Mouse (Mus musculus) heart, embryonic 16.5 days (tissue): ENCODE data around the gene Ssbp3. TPM values are rescaled to one million over a fixed set of nuclear protein-coding genes. Genes with fewer than 3 reads are reported as not detected.
A peak's percentile ranks its signal among the peaks of the same experiment; 100 is the strongest.

Source experiments
- ATAC-seq: fragments of 200-750 bp; cut with Nextera tagmentation; replicated peaks from 2 replicates; pipeline ENCODE4 v1.8.0; 2017; ENCODE audit warnings: moderate number of reproducible peaks; ENCODE audit not compliant: insufficient read depth, low FRiP score; ENCODE audit errors: extremely low read depth
- H3K27ac ChIP-seq: fragments of 300-500 bp; sonication (generic); 2 replicates; pipeline ENCODE4 v1.5.1; 2014; ENCODE audit warnings: mild to moderate bottlenecking, low read length, control low read depth, moderate library complexity
- H3K27me3 ChIP-seq: fragments of 300-500 bp; sonication (generic); 2 replicates; pipeline ENCODE4 v1.6.1; 2014; ENCODE audit warnings: low read length, mixed read lengths; ENCODE audit not compliant: control insufficient read depth, insufficient read depth
- H3K36me3 ChIP-seq: fragments of 300-500 bp; sonication (generic); 2 replicates; pipeline ENCODE4 v1.6.1; 2014; ENCODE audit not compliant: control insufficient read depth, insufficient read depth
- H3K4me1 ChIP-seq: fragments of 300-500 bp; sonication (generic); 2 replicates; pipeline ENCODE4 v1.6.1; 2014; ENCODE audit warnings: low read length, mixed read lengths; ENCODE audit not compliant: control insufficient read depth, insufficient read depth
- H3K4me2 ChIP-seq: fragments of 300-500 bp; sonication (generic); 2 replicates; pipeline ENCODE4 v1.6.1; 2014; ENCODE audit warnings: low read depth, mild to moderate bottlenecking, control low read depth, low read length
- H3K4me3 ChIP-seq: fragments of 300-500 bp; sonication (generic); 2 replicates; pipeline ENCODE4 v1.5.1; 2014; ENCODE audit warnings: mild to moderate bottlenecking, control low read depth, low read length
- H3K9ac ChIP-seq: fragments of 300-500 bp; sonication (generic); 2 replicates; pipeline ENCODE4 v1.6.1; 2014; ENCODE audit warnings: low read length, control low read depth
- H3K9me3 ChIP-seq: fragments of 300-500 bp; sonication (generic); replicated peaks from 2 replicates; pipeline ENCODE4 v1.6.1; 2016; ENCODE audit warnings: low read length; ENCODE audit not compliant: control insufficient read depth
- WGBS: fragments of 180-500 bp; shearing (Covaris S2); extraction: QIAGEN DNeasy Blood & Tissue Kit; methylation state at CpG from one replicate; pipeline ENCODE4 v1.1.7; 2014; 5-methylcytosine and 5-hydroxymethylcytosine counted together
- polyA plus RNA-seq: library from polyadenylated mRNA; unstranded; fragments of >200 nt; fragmentation: Nextera tagmentation; extraction: Ambion mirVana; gene quantifications from 2 replicates; pipeline ENCODE4 v1.2.1, GENCODE M21; 2015

Ssbp3 gene
- polyA plus RNA-seq, 1 experiment from 2014 or later: 52.9 TPM

DNA sequence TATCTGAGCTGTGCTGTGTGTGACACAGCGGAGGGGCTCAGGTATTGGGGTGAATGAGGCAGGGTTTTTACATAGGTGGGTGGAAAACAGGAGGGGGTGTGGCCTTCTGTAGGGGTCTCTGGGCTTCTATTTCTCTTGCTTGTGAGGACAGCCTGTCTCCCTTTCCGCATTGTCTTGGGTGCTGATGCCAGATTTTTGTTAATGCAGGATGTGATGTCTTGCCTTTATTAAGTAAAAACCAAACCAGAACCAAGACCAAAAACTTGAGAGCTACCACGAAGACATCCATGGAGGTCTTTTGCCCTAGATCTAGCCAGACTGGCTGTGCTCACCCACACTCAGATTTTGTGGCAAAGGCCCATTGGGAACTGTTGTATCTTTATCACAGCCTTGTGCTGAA, 25.5 kb downstream of the Ssbp3 start:
- Histone ChIP-seq H3K4me3 (no peak overlapping the region), H3K36me3 (no peaks in the 10 kb centered on the region), H3K9ac (peak overlapping the region; percentile 12; the same call in 1 of the 2 replicates), H3K9me3 (no peaks in the 10 kb centered on the region), H3K27me3 (no peaks in the 10 kb centered on the region), H3K4me2 (no peak overlapping the region), H3K27ac (peak overlapping the region; percentile 64), H3K4me1 (peaks cover 63% of the 10 kb centered on the region)
- ATAC-seq: no peak
- WGBS: 77% methylated on average over 3 of the region's 3 CpGs

DNA sequence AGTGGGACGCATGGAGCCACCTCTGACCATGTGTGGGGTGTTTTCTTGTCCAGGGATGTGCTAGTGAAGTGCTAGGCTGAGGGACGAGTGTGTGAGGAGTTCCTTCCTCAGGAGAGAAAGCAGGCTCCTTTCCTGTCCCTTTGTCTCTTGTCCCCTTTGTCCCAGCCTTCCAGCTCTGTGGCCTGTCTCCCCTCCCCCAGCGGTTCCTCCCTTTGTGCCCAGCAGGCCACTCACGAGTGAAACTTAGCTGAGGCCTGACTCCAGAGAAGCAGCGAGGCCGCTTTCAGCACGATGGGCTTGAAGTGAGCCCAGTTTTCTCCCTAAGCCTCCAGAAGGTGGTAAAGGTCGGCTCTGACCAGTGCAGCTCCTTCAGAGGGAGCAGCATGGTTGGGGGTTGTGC, 26.2 kb downstream of the Ssbp3 start:
- WGBS: 30% methylated on average over 8 of the region's 8 CpGs
- Histone ChIP-seq H3K9me3 (no peaks in the 10 kb centered on the region), H3K36me3 (no peaks in the 10 kb centered on the region), H3K9ac (peak overlapping the region; percentile 63), H3K27ac (peak overlapping the region; percentile 64), H3K4me3 (no peak overlapping the region), H3K27me3 (no peaks in the 10 kb centered on the region), H3K4me2 (no peak overlapping the region), H3K4me1 (peaks cover 70% of the 10 kb centered on the region)
- 0 out of 2 replicates have a peak, but pooled peaks have one; percentile 28 for ATAC-seq

- ATAC-seq: no peak
- WGBS: 61% methylated on average over 8 of the region's 8 CpGs
- Histone ChIP-seq H3K36me3 (no peaks in the 10 kb centered on the region), H3K4me1 (peaks cover 79% of the 10 kb centered on the region), H3K9ac (no peak overlapping the region), H3K9me3 (no peaks in the 10 kb centered on the region), H3K4me3 (no peak overlapping the region), H3K27me3 (no peaks in the 10 kb centered on the region), H3K27ac (peak overlapping the region; percentile 42), H3K4me2 (no peak overlapping the region)
Measured at GRCm38 (mm10) chr4:106938506-106939222, 28.2 kb downstream of the Ssbp3 start.

- no peaks in the 10 kb centered on the region for H3K9me3 ChIP-seq
- no peaks in the 10 kb centered on the region for H3K36me3 ChIP-seq
- 27% methylated on average over 6 of the region's 6 CpGs for WGBS
- 0 out of 2 replicates have a peak overlapping the region, but pooled peaks have one; percentile 8 for H3K4me2 ChIP-seq
- H3K27me3 ChIP-seq: no peaks in the 10 kb centered on the region
- ATAC-seq: peak; percentile 19; the same call in 1 of the 2 replicates
- H3K27ac ChIP-seq: peak overlapping the region; percentile 65
- H3K9ac ChIP-seq: peak overlapping the region; percentile 46; the same call in 1 of the 2 replicates
- H3K4me1 ChIP-seq: peaks cover 77% of the 10 kb centered on the region
- no peak overlapping the region for H3K4me3 ChIP-seq
Measured at GRCm38 (mm10) chr4:106939223-106939918, 28.9 kb downstream of the Ssbp3 start.

DNA sequence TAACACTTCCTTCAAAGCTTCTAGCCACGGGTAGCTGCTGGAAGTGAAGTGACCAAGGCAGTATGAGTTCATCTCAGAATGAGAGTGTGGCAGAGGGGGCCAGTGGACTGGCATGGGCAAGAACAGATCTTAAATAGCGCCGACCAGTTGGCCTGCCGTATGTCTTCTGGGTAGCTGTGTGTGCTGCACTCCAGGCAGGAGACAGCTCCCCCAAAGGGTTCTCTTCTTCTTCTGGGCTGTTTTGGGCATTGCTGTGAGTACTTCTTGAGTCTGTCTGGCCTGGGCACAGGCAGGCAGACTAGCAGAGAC, 29.4 kb downstream of the Ssbp3 start:
- Histone ChIP-seq H3K27me3 (no peaks in the 10 kb centered on the region), H3K4me1 (peaks cover 77% of the 10 kb centered on the region), H3K9me3 (no peaks in the 10 kb centered on the region), H3K4me2 (0 out of 2 replicates have a peak overlapping the region, but pooled peaks have one; percentile 8), H3K36me3 (no peaks in the 10 kb centered on the region), H3K27ac (peak overlapping the region; percentile 65), H3K9ac (peak overlapping the region; percentile 46; the same call in 1 of the 2 replicates), H3K4me3 (no peak overlapping the region)
- no peak for ATAC-seq
- WGBS: 28% methylated on average over 4 of the region's 4 CpGs

GRCm38 (mm10) chr4:106940945-106941344, 30.4 kb downstream of the Ssbp3 start:
- Histone ChIP-seq H3K9me3 (no peaks in the 10 kb centered on the region), H3K4me2 (no peak overlapping the region), H3K4me3 (no peak overlapping the region), H3K27me3 (no peaks in the 10 kb centered on the region), H3K9ac (0 out of 2 replicates have a peak overlapping the region, but pooled peaks have one; percentile 31), H3K4me1 (peaks cover 70% of the 10 kb centered on the region), H3K27ac (peak overlapping the region; percentile 11; the same call in 1 of the 2 replicates), H3K36me3 (no peaks in the 10 kb centered on the region)
- 68% methylated on average over 6 of the region's 6 CpGs for WGBS
- no peak for ATAC-seq

GRCm38 (mm10) chr4:106941475-106941874, 31.0 kb downstream of the Ssbp3 start:
- Histone ChIP-seq H3K4me3 (no peak overlapping the region), H3K4me2 (no peak overlapping the region), H3K9me3 (no peaks in the 10 kb centered on the region), H3K36me3 (no peaks in the 10 kb centered on the region), H3K9ac (no peak overlapping the region), H3K27me3 (no peaks in the 10 kb centered on the region), H3K4me1 (peaks cover 64% of the 10 kb centered on the region), H3K27ac (peak overlapping the region; percentile 3; the same call in 1 of the 2 replicates)
- ATAC-seq: 0 out of 2 replicates have a peak, but pooled peaks have one; percentile 14

DNA sequence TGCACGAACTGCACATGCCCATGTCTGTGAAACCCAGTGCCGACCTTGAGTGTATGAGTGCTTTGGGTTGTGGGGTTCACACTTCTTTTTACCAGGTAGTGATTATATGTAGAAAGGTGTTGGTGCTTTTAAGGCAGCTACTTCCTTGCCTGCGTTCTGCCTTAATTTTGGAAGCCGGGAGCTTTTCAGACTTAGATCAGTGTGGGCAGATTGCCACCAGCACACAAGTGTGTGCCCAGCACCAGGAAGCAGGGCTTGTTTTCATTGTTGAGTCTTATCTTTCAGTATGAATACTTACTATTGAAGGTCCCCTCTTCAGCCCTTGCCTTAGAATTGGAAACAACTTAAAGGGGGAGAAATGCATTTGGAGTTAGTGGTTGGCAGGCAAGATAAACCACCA, 32.0 kb downstream of the Ssbp3 start:
- no peaks in the 10 kb centered on the region for H3K9me3 ChIP-seq
- H3K27ac ChIP-seq: peak overlapping the region; percentile 21; the same call in 1 of the 2 replicates
- H3K9ac ChIP-seq: no peak overlapping the region
- no peaks in the 10 kb centered on the region for H3K27me3 ChIP-seq
- H3K4me3 ChIP-seq: no peak overlapping the region
- H3K4me2 ChIP-seq: no peak overlapping the region
- H3K4me1 ChIP-seq: peaks cover 61% of the 10 kb centered on the region
- WGBS: 49% methylated on average over 4 of the region's 4 CpGs
- no peaks in the 10 kb centered on the region for H3K36me3 ChIP-seq
- ATAC-seq: no peak

DNA sequence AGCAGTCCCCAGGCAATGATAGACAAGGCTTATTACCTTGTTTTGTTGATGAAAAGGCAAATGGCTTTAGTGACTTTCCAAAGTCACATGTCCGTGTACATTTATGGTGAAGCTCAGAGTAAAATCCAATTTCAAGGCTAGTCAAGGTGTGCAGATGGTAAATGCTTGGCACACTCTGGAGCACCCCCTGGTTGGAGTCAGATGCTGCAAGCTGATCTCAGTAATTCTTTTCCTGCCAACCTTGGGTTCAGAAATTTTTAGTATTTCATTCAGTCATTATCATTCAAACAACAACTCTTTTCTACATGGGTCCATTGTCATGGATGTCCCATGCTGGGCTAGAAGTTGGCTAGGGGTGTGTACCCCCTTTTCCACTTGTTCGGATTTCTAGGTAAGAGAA, 33.1 kb downstream of the Ssbp3 start:
- H3K9me3 ChIP-seq: no peaks in the 10 kb centered on the region
- 88% methylated on average over 2 of the region's 2 CpGs for WGBS

More for the DNA sequence above, 33.1 kb downstream of the Ssbp3 start:
- Histone ChIP-seq H3K36me3 (no peaks in the 10 kb centered on the region), H3K4me3 (no peak overlapping the region), H3K9ac (no peak overlapping the region), H3K4me1 (peaks cover 60% of the 10 kb centered on the region), H3K4me2 (no peak overlapping the region), H3K27ac (no peak overlapping the region), H3K27me3 (no peaks in the 10 kb centered on the region)
- no peak for ATAC-seq
